Mouse (Mus musculus): ENCODE measurements at regions not wholly inside any gene's neighbourhood (a gene's known extent, or its start where the extent isn't known, plus 50 kb on each side); places are given as distances from the start of the nearest gene placed in this dataset.

GRCm38 (mm10) chr4:5494072-5495000 lies 701.2 kb upstream of the Impad1 start:
- TF ChIP-seq CTCF (IDR thresholded peaks at IDR 0.05; ENCODE audit: low read depth) (no peak), EP300 (optimal IDR thresholded peaks at IDR 0.05) (no peak)
- WGBS: 28% methylated on average over 1 of the region's 1 CpGs
- Histone ChIP-seq H3K4me1 (replicated peaks; ENCODE audit: control insufficient read depth, insufficient read depth) (no peaks in the 10 kb centered on the region), H3K27me3 (ENCODE audit: control insufficient read depth, insufficient read depth, low read length) (no peaks in the 10 kb centered on the region), H3K4me3 (ENCODE audit: low read depth, low read length) (no peak overlapping the region), H3K36me3 (ENCODE audit: control insufficient read depth, insufficient read depth, low read length) (no peaks in the 10 kb centered on the region), H3K4me2 (replicated peaks; ENCODE audit: low read depth) (no peak overlapping the region), H3K27ac (replicated peaks) (no peak overlapping the region), H3K9me3 (ENCODE audit: control insufficient read depth, low read length) (no peaks in the 10 kb centered on the region), H3K9ac (ENCODE audit: low read length) (no peak overlapping the region)
- ATAC-seq (ENCODE audit: low FRiP score, low TSS enrichment) (peak; percentile 47; the same call in 1 of the 2 replicates), DNase-seq (ENCODE audit: low spot score) (no peak)

GRCm38 (mm10) chr4:5486786-5487185 lies 693.6 kb upstream of the Impad1 start:
- no peaks in the 10 kb centered on the region for H3K27me3 ChIP-seq (ENCODE audit: control insufficient read depth, insufficient read depth, low read length)
- no peaks in the 10 kb centered on the region for H3K9me3 ChIP-seq (ENCODE audit: control insufficient read depth, low read length)
- DNase-seq (ENCODE audit: low spot score): no peak
- no peak overlapping the region for H3K4me2 ChIP-seq (replicated peaks; ENCODE audit: low read depth)
- H3K36me3 ChIP-seq (ENCODE audit: control insufficient read depth, insufficient read depth, low read length): no peaks in the 10 kb centered on the region
- WGBS: 43% methylated on average over 2 of the region's 2 CpGs
- no peak overlapping the region for H3K9ac ChIP-seq (ENCODE audit: low read length)
- no peaks in the 10 kb centered on the region for H3K4me1 ChIP-seq (replicated peaks; ENCODE audit: control insufficient read depth, insufficient read depth)
- no peak overlapping the region for H3K4me3 ChIP-seq (ENCODE audit: low read depth, low read length)
- ATAC-seq (ENCODE audit: low FRiP score, low TSS enrichment): no peak
- H3K27ac ChIP-seq (replicated peaks): no peak overlapping the region
- TF ChIP-seq CTCF (IDR thresholded peaks at IDR 0.05; ENCODE audit: low read depth) (no peak), EP300 (optimal IDR thresholded peaks at IDR 0.05) (no peak)

- TF ChIP-seq EP300 (optimal IDR thresholded peaks at IDR 0.05) (no peak), CTCF (IDR thresholded peaks at IDR 0.05; ENCODE audit: low read depth) (no peak)
- H3K27me3 ChIP-seq (ENCODE audit: control insufficient read depth, insufficient read depth, low read length): no peaks in the 10 kb centered on the region
- DNase-seq (ENCODE audit: low spot score): no peak
- no peak overlapping the region for H3K27ac ChIP-seq (replicated peaks)
- no peaks in the 10 kb centered on the region for H3K9me3 ChIP-seq (ENCODE audit: control insufficient read depth, low read length)
- no peaks in the 10 kb centered on the region for H3K4me1 ChIP-seq (replicated peaks; ENCODE audit: control insufficient read depth, insufficient read depth)
- 15% methylated on average over 3 of the region's 3 CpGs for WGBS
- no peak for ATAC-seq (ENCODE audit: low FRiP score, low TSS enrichment)
- H3K4me2 ChIP-seq (replicated peaks; ENCODE audit: low read depth): no peak overlapping the region
- H3K36me3 ChIP-seq (ENCODE audit: control insufficient read depth, insufficient read depth, low read length): no peaks in the 10 kb centered on the region
- H3K4me3 ChIP-seq (ENCODE audit: low read depth, low read length): no peak overlapping the region
- no peak overlapping the region for H3K9ac ChIP-seq (ENCODE audit: low read length)
These were observed 678.9 kb upstream of the Impad1 start for GRCm38 (mm10) chr4:5471891-5472558.

- Histone ChIP-seq H3K27me3 (ENCODE audit: control insufficient read depth, insufficient read depth, low read length) (no peaks in the 10 kb centered on the region), H3K27ac (replicated peaks) (no peak overlapping the region), H3K4me1 (replicated peaks; ENCODE audit: control insufficient read depth, insufficient read depth) (no peaks in the 10 kb centered on the region), H3K9me3 (ENCODE audit: control insufficient read depth, low read length) (no peaks in the 10 kb centered on the region), H3K4me2 (replicated peaks; ENCODE audit: low read depth) (no peak overlapping the region), H3K4me3 (ENCODE audit: low read depth, low read length) (no peak overlapping the region), H3K36me3 (ENCODE audit: control insufficient read depth, insufficient read depth, low read length) (no peaks in the 10 kb centered on the region), H3K9ac (ENCODE audit: low read length) (no peak overlapping the region)
- no peak for DNase-seq (ENCODE audit: low spot score)
- no peak for ATAC-seq (ENCODE audit: low FRiP score, low TSS enrichment)
- TF ChIP-seq EP300 (optimal IDR thresholded peaks at IDR 0.05) (no peak), CTCF (IDR thresholded peaks at IDR 0.05; ENCODE audit: low read depth) (no peak)
These were observed 666.0 kb upstream of the Impad1 start for GRCm38 (mm10) chr4:5459028-5459695.

GRCm38 (mm10) chr4:5450417-5450816 lies 657.3 kb upstream of the Impad1 start:
- ATAC-seq (ENCODE audit: low FRiP score, low TSS enrichment): no peak
- DNase-seq (ENCODE audit: low spot score): no peak
- Histone ChIP-seq H3K36me3 (ENCODE audit: control insufficient read depth, insufficient read depth, low read length) (no peaks in the 10 kb centered on the region), H3K27me3 (ENCODE audit: control insufficient read depth, insufficient read depth, low read length) (no peaks in the 10 kb centered on the region), H3K9ac (ENCODE audit: low read length) (no peak overlapping the region), H3K9me3 (ENCODE audit: control insufficient read depth, low read length) (no peaks in the 10 kb centered on the region), H3K27ac (replicated peaks) (no peak overlapping the region), H3K4me2 (replicated peaks; ENCODE audit: low read depth) (no peak overlapping the region), H3K4me1 (replicated peaks; ENCODE audit: control insufficient read depth, insufficient read depth) (no peaks in the 10 kb centered on the region), H3K4me3 (ENCODE audit: low read depth, low read length) (no peak overlapping the region)
- 85% methylated on average over 6 of the region's 6 CpGs for WGBS
- TF ChIP-seq CTCF (IDR thresholded peaks at IDR 0.05; ENCODE audit: low read depth) (no peak), EP300 (optimal IDR thresholded peaks at IDR 0.05) (no peak)

Data from stomach, postnatal 0 days (tissue).